Mouse (Mus musculus): Measurements from ENCODE around the gene Ptpdc1. TPM values are rescaled to one million over a fixed set of nuclear protein-coding genes. Genes with fewer than 3 reads are reported as not detected.

Ptpdc1 gene
- total and polyA plus RNA-seq, 3 experiments, result not detected

DNA sequence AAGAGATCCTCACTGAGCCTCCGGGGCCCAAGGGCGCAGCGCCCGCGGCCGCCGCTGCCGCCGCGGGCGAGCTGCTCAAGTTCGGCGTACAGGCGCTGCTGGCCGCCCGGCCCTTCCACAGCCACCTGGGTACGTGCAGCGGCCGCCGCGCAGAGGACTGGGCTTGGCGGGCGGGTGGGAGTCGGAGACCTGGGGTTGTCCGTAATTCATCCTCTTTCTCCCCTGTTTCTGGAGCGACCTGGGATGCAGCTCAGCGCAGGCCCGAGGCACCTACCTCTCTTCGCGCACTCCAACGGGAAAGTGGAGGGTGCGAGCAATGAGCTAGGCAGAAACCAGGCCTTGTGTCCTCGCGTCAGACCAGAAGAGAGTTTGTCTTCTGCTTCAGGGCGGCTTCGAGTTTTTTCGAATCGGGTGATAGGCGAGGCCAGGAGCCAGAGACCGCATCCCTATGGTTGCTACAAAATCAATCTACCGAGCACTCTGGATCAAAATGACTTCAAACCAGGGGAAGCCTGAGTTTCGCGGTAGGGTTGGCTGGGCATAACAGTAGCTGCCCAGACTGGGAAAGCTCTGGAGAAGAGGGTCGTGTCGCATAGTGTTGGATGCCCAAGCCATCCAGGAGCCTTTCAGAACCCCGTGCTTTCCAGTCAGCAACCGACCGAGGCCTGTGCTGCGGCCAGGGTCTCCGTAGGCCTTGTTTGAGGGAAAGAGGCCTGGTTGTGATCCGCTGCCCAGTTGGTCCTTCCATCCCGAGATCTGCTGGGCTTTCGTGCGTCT, 37.9 kb upstream of the Ptpdc1 start:
- Histone ChIP-seq H3K27me3 (replicated peaks) (peaks cover 30% of the 10 kb centered on the region), H3K79me2 (replicated peaks; ENCODE audit: control insufficient read depth, extremely low read depth, insufficient read depth, poor library complexity, severe bottlenecking) (no peaks in the 10 kb centered on the region), H3K27ac (ENCODE audit: insufficient read depth, low read depth) (no peak overlapping the region), H3K36me3 (replicated peaks in 1 of 2; ENCODE audit: control insufficient read depth in 1 of 2, insufficient read depth in 1 of 2, low read length in 1 of 2) (no peaks in the 10 kb centered on the region), H3K4me3 (replicated peaks in 1 of 3; ENCODE audit: low read depth in 2 of 3, low read length in 2 of 3, poor library complexity in 1 of 3) (no peak overlapping the region), H3K9me3 (replicated peaks; ENCODE audit: low read length) (peaks cover 34% of the 10 kb centered on the region), H3K9ac (ENCODE audit: insufficient read depth, low read depth) (no peak overlapping the region), H3K4me1 (ENCODE audit: control insufficient read depth in 1 of 2, insufficient read depth in 2 of 2) (no peaks in the 10 kb centered on the region), H3K4me2 (ENCODE audit: insufficient read depth, low read depth, poor library complexity, severe bottlenecking) (no peak overlapping the region)
- TF ChIP-seq IRF4 (IDR thresholded peaks at IDR 0.05; ENCODE audit: low read depth, low read length), result no peak
- no peak for TF ChIP-seq POLR2AphosphoS2 (IDR thresholded peaks at IDR 0.05; ENCODE audit: low read depth, low read length)
- no peak for TF ChIP-seq CTCF (conservative IDR thresholded peaks at IDR 0.05 in 1 of 2, IDR thresholded peaks at IDR 0.05 in 1 of 2; ENCODE audit: low read depth in 2 of 2, low read length in 2 of 2)
- TF ChIP-seq POLR2A (IDR thresholded peaks at IDR 0.05; ENCODE audit: low read depth, low read length), result no peak
- TF ChIP-seq ELF1 (IDR thresholded peaks at IDR 0.05; ENCODE audit: low read depth, low read length), result no peak
- TF ChIP-seq USF1 (IDR thresholded peaks at IDR 0.05; ENCODE audit: low read depth, low read length), result no peak
- TF ChIP-seq E2F4 (IDR thresholded peaks at IDR 0.05; ENCODE audit: insufficient replicate concordance, low read depth, low read length), result no peak
- no peak for TF ChIP-seq TBP (conservative IDR thresholded peaks at IDR 0.05; ENCODE audit: low read depth, low read length)
- no peak for TF ChIP-seq ZC3H11A (IDR thresholded peaks at IDR 0.05; ENCODE audit: low read depth, low read length)
- no peak for TF ChIP-seq SIN3A (IDR thresholded peaks at IDR 0.05; ENCODE audit: low read length)
- dilution Hi-C loops (cut with MboI; ENCODE audit: extremely low pct_ligation_motif_present, extremely low pct_unique_long_range_greater_than_20kb, low sequenced_read_pairs), result no loop called here
- no peak for DNase-seq (ENCODE audit: extremely low read depth)
- in situ Hi-C loops (cut with MboI; ENCODE audit: low pct_ligation_motif_present, low pct_unique_long_range_greater_than_20kb, low sequenced_read_pairs), result loop anchor here (25.0 kb wide), 1 partner anchor 524 kb away; the partner anchor contains the start of gene Ninj1

DNA sequence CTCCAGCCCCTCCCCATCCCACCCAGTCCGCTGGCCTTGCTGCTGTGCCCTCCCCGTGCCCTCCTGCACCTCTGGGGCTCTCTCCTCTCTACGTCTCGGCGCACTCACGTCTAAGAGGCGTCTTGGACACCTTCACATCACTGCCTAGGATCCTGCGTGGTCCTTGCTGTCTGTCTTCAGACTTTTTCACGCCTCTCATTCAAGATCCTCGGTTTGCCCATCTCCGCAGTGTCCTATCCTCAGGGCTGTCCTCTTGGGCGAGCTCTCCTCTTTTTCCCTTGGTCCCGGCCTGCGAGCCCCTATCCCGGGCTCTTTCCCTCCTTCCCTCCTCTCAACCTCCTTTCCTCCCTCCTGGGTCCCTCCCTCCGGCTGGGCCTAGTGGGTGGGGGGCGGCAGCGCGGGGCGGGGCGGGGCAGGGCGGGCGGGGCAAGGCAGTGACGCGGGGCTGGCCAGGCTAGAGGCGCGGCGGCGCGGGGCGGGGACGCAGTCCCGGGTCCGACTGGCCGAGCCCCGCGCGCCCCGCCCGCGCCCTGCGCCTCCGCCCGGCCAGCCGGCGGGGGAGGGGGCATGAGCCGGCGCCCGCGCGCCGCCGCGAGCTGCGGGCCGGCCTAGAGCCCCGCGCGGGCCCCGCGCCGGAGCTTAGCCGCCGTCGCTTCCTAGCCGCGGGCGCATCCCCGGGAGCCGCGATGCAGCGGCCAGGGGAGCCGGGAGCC, 37.1 kb upstream of the Ptpdc1 start, which contains the start of gene Barx1:
TSS of gene Barx1 (plus strand) at position 568 of the 713 bp plus-strand sequence.
- Histone ChIP-seq H3K9ac (ENCODE audit: insufficient read depth, low read depth) (no peak within 1 kb of the TSS), H3K27me3 (replicated peaks) (peaks cover 36% of the 10 kb centered on the region), H3K79me2 (replicated peaks; ENCODE audit: control insufficient read depth, extremely low read depth, insufficient read depth, poor library complexity, severe bottlenecking) (no peaks in the 10 kb centered on the region), H3K4me2 (ENCODE audit: insufficient read depth, low read depth, poor library complexity, severe bottlenecking) (no peak within 1 kb of the TSS), H3K9me3 (replicated peaks; ENCODE audit: low read length) (peaks cover 34% of the 10 kb centered on the region), H3K36me3 (replicated peaks in 1 of 2; ENCODE audit: control insufficient read depth in 1 of 2, insufficient read depth in 1 of 2, low read length in 1 of 2) (no peaks in the 10 kb centered on the region), H3K4me1 (ENCODE audit: control insufficient read depth in 1 of 2, insufficient read depth in 2 of 2) (no peaks in the 10 kb centered on the region), H3K27ac (ENCODE audit: insufficient read depth, low read depth) (no peak within 1 kb of the TSS), H3K4me3 (replicated peaks in 1 of 3; ENCODE audit: low read depth in 2 of 3, low read length in 2 of 3, poor library complexity in 1 of 3) (no peak within 1 kb of the TSS)
- TF ChIP-seq GABPA (IDR thresholded peaks at IDR 0.05; ENCODE audit: insufficient replicate concordance, low read depth, low read length) (no peak), E2F4 (IDR thresholded peaks at IDR 0.05; ENCODE audit: insufficient replicate concordance, low read depth, low read length) (no peak), MAZ (IDR thresholded peaks at IDR 0.05; ENCODE audit: low read depth, low read length) (no peak), ZC3H11A (IDR thresholded peaks at IDR 0.05; ENCODE audit: low read depth, low read length) (no peak), USF1 (IDR thresholded peaks at IDR 0.05; ENCODE audit: low read depth, low read length) (no peak), KAT2A (IDR thresholded peaks at IDR 0.05; ENCODE audit: insufficient replicate concordance, low read length) (no peak), TCF12 (IDR thresholded peaks at IDR 0.05; ENCODE audit: low read depth, low read length) (no peak), JUN (IDR thresholded peaks at IDR 0.05; ENCODE audit: insufficient read depth, low read depth, low read length) (no peak), MAFK (IDR thresholded peaks at IDR 0.05; ENCODE audit: insufficient replicate concordance, low read length) (no peak), UBTF (IDR thresholded peaks at IDR 0.05; ENCODE audit: low read depth, low read length) (no peak), MEF2A (IDR thresholded peaks at IDR 0.05; ENCODE audit: borderline replicate concordance, low read depth, low read length) (no peak), MYC (IDR thresholded peaks at IDR 0.05; ENCODE audit: low read depth, low read length) (no peak), CHD1 (IDR thresholded peaks at IDR 0.05; ENCODE audit: low read depth, low read length) (no peak), POLR2AphosphoS2 (IDR thresholded peaks at IDR 0.05; ENCODE audit: low read depth, low read length) (no peak)
- dilution Hi-C loops (cut with MboI; ENCODE audit: extremely low pct_ligation_motif_present, extremely low pct_unique_long_range_greater_than_20kb, low sequenced_read_pairs), result no loop called here
- in situ Hi-C loops (cut with MboI; ENCODE audit: low pct_ligation_motif_present, low pct_unique_long_range_greater_than_20kb, low sequenced_read_pairs), result loop anchor here (25.0 kb wide), 1 partner anchor 525 kb away; the partner anchor contains the start of gene Ninj1
- DNase-seq (ENCODE audit: extremely low read depth), result no peak
